32 mouse cellular contexts compared by ENCODE assay signal in genomic region chr7:120567366-120567765, GRCm38 (mm10).
"Had no signal": no experiment of that assay in that cellular context is flagged by ENCODE, and none has a peak within 500 bp of the region (broad histone marks: within the 10 kb centered on the region; RNA-seq: fewer than 3 reads in every experiment).

No protein-coding gene starts in this region.

- H3K4me3 ChIP-seq: limb, embryonic 10.5 days; limb, embryonic 12.5 days; limb, embryonic 13.5 days; limb, embryonic 15.5 days; liver, embryonic 12.5 days; liver, embryonic 13.5 days; liver, embryonic 15.5 days; lung, embryonic 15.5 days; megakaryocyte, embryonic 14.5 days; midbrain, embryonic 10.5 days; midbrain, embryonic 12.5 days; midbrain, embryonic 13.5 days; midbrain, embryonic 15.5 days; myocyte; neural tube, embryonic 12.5 days had no signal

- H3K9me3 ChIP-seq: limb, embryonic 10.5 days; limb, embryonic 12.5 days; limb, embryonic 13.5 days; limb, embryonic 15.5 days; liver, embryonic 12.5 days; liver, embryonic 13.5 days; liver, embryonic 15.5 days; lung, embryonic 15.5 days; megakaryocyte, embryonic 14.5 days; midbrain, embryonic 10.5 days; midbrain, embryonic 12.5 days; midbrain, embryonic 13.5 days; midbrain, embryonic 15.5 days; neural tube, embryonic 12.5 days had no signal

- H3K4me2 ChIP-seq: limb, embryonic 12.5 days; limb, embryonic 13.5 days; limb, embryonic 15.5 days; liver, embryonic 11.5 days; liver, embryonic 12.5 days; liver, embryonic 13.5 days; liver, embryonic 15.5 days; lung, embryonic 14.5 days; lung, embryonic 15.5 days; midbrain, embryonic 11.5 days; midbrain, embryonic 12.5 days; midbrain, embryonic 13.5 days; midbrain, embryonic 15.5 days; neural tube, embryonic 12.5 days had no signal

- H3K36me3 ChIP-seq: limb, embryonic 10.5 days; limb, embryonic 12.5 days; limb, embryonic 13.5 days; limb, embryonic 15.5 days; liver, embryonic 12.5 days; liver, embryonic 13.5 days; liver, embryonic 15.5 days; lung, embryonic 15.5 days; midbrain, embryonic 10.5 days; midbrain, embryonic 12.5 days; midbrain, embryonic 13.5 days; midbrain, embryonic 15.5 days; neural tube, embryonic 12.5 days had no signal

- ATAC-seq: liver, embryonic 12.5 days; liver, postnatal 0 days; lung, postnatal 0 days; midbrain, embryonic 13.5 days; midbrain, embryonic 15.5 days; midbrain, embryonic 16.5 days had no signal

- H3K27me3 ChIP-seq: limb, embryonic 12.5 days; limb, embryonic 13.5 days; limb, embryonic 15.5 days; liver, embryonic 12.5 days; liver, embryonic 13.5 days; liver, embryonic 15.5 days; lung, embryonic 15.5 days; megakaryocyte, embryonic 14.5 days; midbrain, embryonic 12.5 days; midbrain, embryonic 13.5 days; midbrain, embryonic 15.5 days; neural tube, embryonic 12.5 days had no signal

- H3K4me1 ChIP-seq: limb, embryonic 10.5 days; limb, embryonic 12.5 days; limb, embryonic 13.5 days; limb, embryonic 15.5 days; liver, embryonic 12.5 days; liver, embryonic 13.5 days; liver, embryonic 15.5 days; lung, embryonic 15.5 days; megakaryocyte, embryonic 14.5 days; midbrain, embryonic 10.5 days; midbrain, embryonic 12.5 days; midbrain, embryonic 13.5 days; midbrain, embryonic 15.5 days; neural tube, embryonic 12.5 days had no signal

- H3K27ac ChIP-seq: limb, embryonic 10.5 days; limb, embryonic 12.5 days; limb, embryonic 13.5 days; limb, embryonic 15.5 days; liver, embryonic 12.5 days; liver, embryonic 13.5 days; liver, embryonic 14.5 days; liver, embryonic 15.5 days; lung, embryonic 15.5 days; macrophage; midbrain, embryonic 10.5 days; midbrain, embryonic 12.5 days; midbrain, embryonic 13.5 days; midbrain, embryonic 15.5 days; neural tube, embryonic 12.5 days had no signal

- H3K9ac ChIP-seq: limb, embryonic 12.5 days; limb, embryonic 13.5 days; limb, embryonic 15.5 days; liver, embryonic 12.5 days; liver, embryonic 13.5 days; liver, embryonic 14.5 days; liver, embryonic 15.5 days; liver, postnatal 0 days; lung, embryonic 14.5 days; lung, embryonic 15.5 days; midbrain, embryonic 12.5 days; midbrain, embryonic 13.5 days; midbrain, embryonic 15.5 days; neural tube, embryonic 12.5 days had no signal

- DNase-seq: left cerebral cortex, postnatal 4 days; liver; liver, embryonic 13.5 days; liver, postnatal 0 days; lung, adult 18-20 months; lung, adult 2 months; lung, embryonic 14.5 days; lung, postnatal 10 days; lung, postnatal 14 days; lung, postnatal 36 days; lung, postnatal 4 days; midbrain, embryonic 14.5 days had no signal
